Mouse (Mus musculus) embryonic facial prominence, embryonic 14.5 days (tissue): ENCODE measurements around the gene Rrp1. TPM values are rescaled to one million over a fixed set of nuclear protein-coding genes. Genes with fewer than 3 reads are reported as not detected.

Experiments used
- ATAC-seq: fragments of 200-750 bp; cut with Nextera tagmentation; 2 replicates; pipeline ENCODE4 v1.8.0; 2017; ENCODE audit warnings: low read depth, moderate number of reproducible peaks, moderate TSS enrichment
- DNase-seq: peaks from one replicate; pipeline ENCODE4 v3.0.0-alpha.2; 2015; ENCODE audit warnings: low spot score
- H3K27ac ChIP-seq: fragments of 300-500 bp; sonication (generic); replicated peaks from 2 replicates; pipeline ENCODE4 v1.5.1; 2014; ENCODE audit warnings: low read depth, mild to moderate bottlenecking, low read length, moderate library complexity
- H3K27me3 ChIP-seq: fragments of 300-500 bp; sonication (generic); replicated peaks from 2 replicates; pipeline ENCODE4 v1.6.1; 2014; ENCODE audit warnings: low read length; ENCODE audit not compliant: control insufficient read depth, insufficient read depth
- H3K36me3 ChIP-seq: fragments of 300-500 bp; sonication (generic); 2 replicates; pipeline ENCODE4 v1.6.1; 2014; ENCODE audit warnings: low read length, mixed read lengths; ENCODE audit not compliant: control insufficient read depth, insufficient read depth
- H3K4me1 ChIP-seq: fragments of 300-500 bp; sonication (generic); 2 replicates; pipeline ENCODE4 v1.6.1; 2014; ENCODE audit warnings: antibody characterized with exemption, low read length; ENCODE audit not compliant: control insufficient read depth, insufficient read depth
- H3K4me2 ChIP-seq: fragments of 300-500 bp; sonication (generic); 2 replicates; pipeline ENCODE4 v1.6.1; 2014; ENCODE audit warnings: low read depth, mild to moderate bottlenecking, low read length, moderate library complexity, mixed read lengths
- H3K4me3 ChIP-seq: fragments of 300-500 bp; sonication (generic); 2 replicates; pipeline ENCODE4 v1.5.1; 2014; ENCODE audit warnings: low read depth, mild to moderate bottlenecking, low read length
- H3K9ac ChIP-seq: fragments of 300-500 bp; sonication (generic); 2 replicates; pipeline ENCODE4 v1.6.1; 2014; ENCODE audit warnings: low read depth, mild to moderate bottlenecking, low read length, moderate library complexity, mixed read lengths
- H3K9me3 ChIP-seq: fragments of 300-500 bp; sonication (generic); 2 replicates; pipeline ENCODE4 v1.6.1; 2016; ENCODE audit warnings: low read length; ENCODE audit not compliant: control insufficient read depth
- WGBS: fragments of 180-500 bp; shearing (Covaris S2); extraction: QIAGEN DNeasy Blood & Tissue Kit; methylation state at CpG from one replicate; pipeline ENCODE4 v1.1.7; 2014; 5-methylcytosine and 5-hydroxymethylcytosine counted together
- microRNA-seq: library from miRNA; unstranded; fragments of <30 nt; microRNA quantifications from one replicate; pipeline ENCODE4, GENCODE M21; 2016; ENCODE audit warnings: borderline number of aligned reads
- polyA plus RNA-seq: library from polyadenylated mRNA; unstranded; fragments of >200 nt; fragmentation: Nextera tagmentation; extraction: Ambion mirVana; gene quantifications from 2 replicates; pipeline ENCODE4 v1.2.1, GENCODE M21; 2014

The Rrp1 gene
- polyA plus RNA-seq, 1 experiment from 2014 or later = 204 TPM

DNA sequence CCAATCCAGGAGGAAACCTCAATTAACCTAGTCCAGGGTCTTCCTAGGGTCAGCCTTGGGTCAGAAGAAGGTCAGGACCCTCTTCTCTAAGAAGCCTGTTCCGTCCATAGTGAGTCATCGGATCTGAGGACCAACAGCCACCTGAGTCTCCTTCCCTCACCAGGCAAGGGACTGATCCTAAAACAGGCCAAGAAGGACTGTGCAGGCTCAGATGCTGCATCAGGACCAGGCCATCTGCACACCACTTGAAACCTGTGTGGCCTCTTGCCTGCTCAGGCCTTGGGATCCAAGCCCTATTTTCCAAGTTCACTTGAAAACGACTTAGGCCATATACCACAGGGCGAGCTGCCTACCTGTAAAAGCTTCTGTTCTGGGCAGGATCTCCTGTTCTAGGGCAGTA, 59.6 kb downstream of the Rrp1 start:
- peak overlapping the region; percentile 67; the same call in 1 of the 2 replicates for H3K4me2 ChIP-seq
- H3K4me1 ChIP-seq = peaks cover 21% of the 10 kb centered on the region
- no peaks in the 10 kb centered on the region for H3K9me3 ChIP-seq
- no peak overlapping the region for H3K4me3 ChIP-seq
- ATAC-seq (no peak), DNase-seq (no peak)
- WGBS = 54% methylated on average over 4 of the region's 4 CpGs
- no peaks in the 10 kb centered on the region for H3K27me3 ChIP-seq
- peak overlapping the region; percentile 97 for H3K9ac ChIP-seq
- 0 out of 2 replicates have a peak, but pooled peaks cover 2% of the 10 kb centered on the region for H3K36me3 ChIP-seq
- H3K27ac ChIP-seq = no peak overlapping the region; the same call in 1 of the 2 replicates

DNA sequence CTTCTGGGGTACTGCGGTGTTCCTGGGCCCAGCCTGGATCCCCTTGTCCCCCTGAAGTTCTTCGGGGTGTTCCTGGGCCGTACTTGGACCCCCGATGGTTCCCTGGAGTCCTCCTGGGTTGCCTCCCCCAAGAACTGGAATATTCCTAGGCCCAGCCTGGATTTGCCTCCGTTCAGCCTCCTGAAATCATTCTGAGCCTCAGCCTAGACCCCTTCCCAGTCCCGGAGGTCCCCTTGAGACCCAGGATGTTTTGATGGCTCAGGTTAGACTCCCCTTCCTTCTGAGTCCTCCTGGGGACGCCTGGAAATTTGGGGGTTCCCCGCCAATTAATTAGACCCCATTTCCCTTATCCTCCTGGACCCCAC, 60.2 kb downstream of the Rrp1 start:
- Histone ChIP-seq H3K4me1 (peaks cover 21% of the 10 kb centered on the region), H3K4me2 (peak overlapping the region; percentile 67), H3K9ac (peak overlapping the region; percentile 97), H3K27ac (peak overlapping the region; percentile 80), H3K27me3 (no peaks in the 10 kb centered on the region), H3K36me3 (0 out of 2 replicates have a peak, but pooled peaks cover 6% of the 10 kb centered on the region), H3K4me3 (peak overlapping the region; percentile 94), H3K9me3 (no peaks in the 10 kb centered on the region)
- ATAC-seq (peak; percentile 13; the same call in 1 of the 2 replicates), DNase-seq (no peak)
- 12% methylated on average over 8 of the region's 8 CpGs for WGBS

DNA sequence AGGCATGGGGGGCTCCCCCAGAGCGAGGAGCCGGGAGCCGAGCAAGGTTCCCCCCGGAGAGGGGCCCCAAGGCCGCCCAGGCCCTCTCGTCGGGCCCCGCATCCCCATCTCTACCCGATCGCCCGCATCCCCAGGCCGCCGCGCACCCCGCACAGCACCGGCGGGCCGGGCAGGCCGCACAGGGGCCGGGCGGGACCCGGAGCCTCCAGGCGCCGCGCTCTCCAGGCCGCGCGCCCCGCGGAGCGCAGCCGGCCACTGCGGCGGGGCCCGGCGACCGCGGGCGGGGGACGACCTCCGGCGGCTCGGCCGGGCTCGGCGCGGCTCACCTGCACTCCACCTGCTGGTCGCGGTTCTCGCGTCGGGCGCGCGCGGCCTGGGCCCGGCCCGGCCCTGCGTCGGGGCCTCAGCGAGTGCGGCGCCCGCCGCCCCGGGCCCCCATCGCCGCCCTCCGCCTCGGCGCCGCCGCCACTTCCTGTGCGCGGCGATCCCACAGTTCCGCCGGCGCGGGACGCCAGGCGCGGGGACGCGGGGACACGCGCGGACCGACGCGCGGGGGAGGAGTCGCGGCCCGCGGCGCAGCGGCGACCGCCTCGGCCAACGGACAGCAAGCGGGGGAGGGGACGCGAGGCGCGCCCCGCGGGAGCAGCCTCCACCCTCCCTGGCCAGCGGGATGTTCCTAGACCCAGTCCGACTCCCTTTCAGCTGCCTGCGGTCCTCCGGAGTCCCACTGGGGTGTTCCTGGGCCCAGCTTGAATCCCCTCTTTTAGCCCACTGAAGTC, 60.8 kb downstream of the Rrp1 start, which contains the start of gene Agpat3:
TSS of gene Agpat3 (minus strand) at position 603 of the 779 bp plus-strand sequence.
- peak within 1 kb of the TSS; percentile 67 for H3K4me2 ChIP-seq
- peak within 1 kb of the TSS; percentile 97 for H3K9ac ChIP-seq
- peak within 1 kb of the TSS; percentile 80 for H3K27ac ChIP-seq
- no peaks in the 10 kb centered on the region for H3K9me3 ChIP-seq
- 4% methylated on average over 12 of the region's 113 CpGs for WGBS
- no peaks in the 10 kb centered on the region for H3K27me3 ChIP-seq
- ATAC-seq (peak; percentile 85), DNase-seq (peak; percentile 45)
- peaks cover 21% of the 10 kb centered on the region for H3K4me1 ChIP-seq
- 0 out of 2 replicates have a peak, but pooled peaks cover 6% of the 10 kb centered on the region for H3K36me3 ChIP-seq
- H3K4me3 ChIP-seq = peak within 1 kb of the TSS; percentile 94

DNA sequence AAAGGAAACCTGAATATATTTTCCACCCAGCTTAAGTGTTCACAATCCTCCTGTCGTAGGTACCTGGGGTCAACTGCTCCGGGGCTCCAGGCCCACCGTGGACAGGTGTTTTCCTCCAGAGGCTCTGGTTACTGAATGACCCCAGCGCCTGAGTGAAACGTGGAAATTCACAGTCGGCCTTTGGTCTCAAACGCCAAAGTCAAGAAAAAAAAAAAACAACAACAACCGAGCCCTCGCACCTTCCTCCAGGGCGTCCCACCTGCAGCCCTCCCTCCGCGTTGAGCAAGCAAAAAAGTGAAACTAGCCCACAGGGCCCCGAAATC, 61.3 kb downstream of the Rrp1 start:
- H3K4me3 ChIP-seq = peak overlapping the region; percentile 94
- WGBS = 2% methylated on average over 13 of the region's 13 CpGs
- H3K27me3 ChIP-seq = no peaks in the 10 kb centered on the region
- DNase-seq (no peak), ATAC-seq (no peak)
- 0 out of 2 replicates have a peak, but pooled peaks cover 6% of the 10 kb centered on the region for H3K36me3 ChIP-seq
- peak overlapping the region; percentile 97 for H3K9ac ChIP-seq
- peak overlapping the region; percentile 80 for H3K27ac ChIP-seq
- no peaks in the 10 kb centered on the region for H3K9me3 ChIP-seq
- peaks cover 20% of the 10 kb centered on the region for H3K4me1 ChIP-seq
- H3K4me2 ChIP-seq = peak overlapping the region; percentile 67

DNA sequence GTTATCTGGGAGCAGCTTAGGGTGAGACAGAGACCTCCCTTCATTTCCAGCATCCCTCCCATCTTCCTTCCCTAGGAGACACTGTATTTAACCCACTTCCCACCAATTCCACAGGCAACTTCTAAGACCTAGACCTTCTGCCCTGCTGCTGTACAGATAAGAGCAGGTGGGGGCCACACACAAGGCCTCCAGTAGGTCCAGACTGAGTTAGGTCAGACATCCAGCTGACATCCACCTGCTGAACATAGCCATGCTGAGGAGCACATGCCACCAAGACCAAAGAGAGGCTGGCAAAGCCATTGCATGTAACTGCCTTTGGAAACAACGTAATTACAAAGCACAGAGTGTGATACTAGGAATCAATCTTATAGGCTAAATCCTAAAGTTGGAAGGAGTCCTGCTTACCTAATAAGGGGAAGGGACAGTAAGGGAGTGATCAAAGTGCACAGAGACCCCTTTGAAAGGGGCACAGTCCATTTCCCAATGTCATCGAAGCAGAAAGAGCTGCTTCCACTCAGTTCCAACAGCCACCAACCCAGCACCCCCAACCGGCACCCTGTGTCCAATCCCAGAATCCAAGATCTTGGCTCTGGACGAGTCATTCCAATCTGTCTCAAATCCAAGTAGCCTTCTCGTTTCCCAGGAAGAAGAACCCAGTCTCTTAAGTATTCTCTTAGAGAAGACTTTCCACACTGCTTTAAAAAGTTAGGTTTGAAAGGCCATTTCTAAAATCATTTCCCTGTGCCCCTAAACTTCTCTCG, 61.9 kb downstream of the Rrp1 start:
- 0 out of 2 replicates have a peak, but pooled peaks cover 6% of the 10 kb centered on the region for H3K36me3 ChIP-seq
- ATAC-seq = no peak
- H3K9me3 ChIP-seq = no peaks in the 10 kb centered on the region
- no peaks in the 10 kb centered on the region for H3K27me3 ChIP-seq
- peak overlapping the region; percentile 97 for H3K9ac ChIP-seq
- peaks cover 15% of the 10 kb centered on the region for H3K4me1 ChIP-seq
- H3K27ac ChIP-seq = peak overlapping the region; percentile 80; the same call in 1 of the 2 replicates
- H3K4me3 ChIP-seq = peak overlapping the region; percentile 94
- H3K4me2 ChIP-seq = peak overlapping the region; percentile 67
- 25% methylated on average over 6 of the region's 6 CpGs for WGBS
- no peak for DNase-seq

Small RNAs within 50 kb of the gene (microRNA-seq; reads per million reads assigned to microRNA genes)
- not detected for gene Mir6410
- 0.83 reads per million for gene Mir6907
- gene Mir6908 = not detected

Other genes starting within 250 kb of the Rrp1 start
- gene D10Jhu81e, start 243.3 kb downstream of the Rrp1 start, polyA plus RNA-seq = 27.2 and 30.5 TPM in 2 replicates
- gene Pwp2, start 227.9 kb downstream of the Rrp1 start, polyA plus RNA-seq = 16.0 and 17.2 TPM in 2 replicates
- gene Trappc10, start 168.4 kb downstream of the Rrp1 start, polyA plus RNA-seq = 16.4 and 17.4 TPM in 2 replicates
- gene Agpat3, start 60.6 kb downstream of the Rrp1 start, polyA plus RNA-seq = 83.2 and 86.1 TPM in 2 replicates
- 249 and 258 TPM in 2 replicates for gene Cstb, start 12.6 kb upstream of the Rrp1 start, polyA plus RNA-seq
- 8.1 and 8.2 TPM in 2 replicates for gene Pdxk, start 51.9 kb upstream of the Rrp1 start, polyA plus RNA-seq
- not detected in 2 replicates for gene Olfr1358, start 104.4 kb upstream of the Rrp1 start, polyA plus RNA-seq
- 42.7 and 42.8 TPM in 2 replicates for gene Ilvbl, start 161.3 kb upstream of the Rrp1 start, polyA plus RNA-seq
- 19.6 and 20.6 TPM in 2 replicates for gene Syde1, start 178.9 kb upstream of the Rrp1 start, polyA plus RNA-seq
- 0.08 TPM in 1 of 2 replicates, not detected in the other for gene Olfr1357, start 205.0 kb upstream of the Rrp1 start, polyA plus RNA-seq